Mouse (Mus musculus) CH12.LX (cell line): ENCODE data around the gene Scamp5. TPM values are rescaled to one million over a fixed set of nuclear protein-coding genes. Genes with fewer than 3 reads are reported as not detected.

Experiments used
- DNase-seq: peaks from one replicate; pipeline ENCODE4 v3.0.0-alpha.2; 2013; ENCODE audit errors: extremely low read depth
- H3K27ac ChIP-seq: 2 replicates; pipeline ENCODE4 v1.5.1; 2012; ENCODE audit warnings: low read depth, mild to moderate bottlenecking, control low read depth, moderate library complexity; ENCODE audit not compliant: insufficient read depth
- H3K27me3 ChIP-seq: replicated peaks from 2 replicates; pipeline ENCODE3; 2012; ENCODE audit warnings: inconsistent platforms
- H3K36me3 ChIP-seq, 2 experiments: replicated peaks in 1 of 2; 2 replicates each; pipeline versions ENCODE3 to v1.6.1; 2012; ENCODE audit warnings: inconsistent platforms in 1 of 2, low read length in 1 of 2, mild to moderate bottlenecking in 1 of 2, mixed read lengths in 1 of 2, moderate library complexity in 1 of 2; ENCODE audit not compliant: control insufficient read depth in 1 of 2, insufficient read depth in 1 of 2
- H3K4me1 ChIP-seq, 2 experiments: 2 replicates each; pipeline ENCODE4 v1.6.1; 2012; ENCODE audit warnings: inconsistent platforms in 1 of 2, moderate library complexity in 1 of 2; ENCODE audit not compliant: insufficient read depth in 2 of 2, control insufficient read depth in 1 of 2
- H3K4me2 ChIP-seq: 2 replicates; pipeline ENCODE4 v1.6.1; 2012; ENCODE audit warnings: low read depth, mild to moderate bottlenecking, control low read depth; ENCODE audit not compliant: poor library complexity, insufficient read depth, severe bottlenecking
- H3K4me3 ChIP-seq, 3 experiments: fragments of 150-350 bp in 1 of 3; sonication (generic) in 1 of 3; replicated peaks in 1 of 3; 2 replicates each; pipeline versions ENCODE3 to v1.5.1; 2011 to 2012; ENCODE audit warnings: low read depth in 2 of 3, low read length in 2 of 3, mild to moderate bottlenecking in 2 of 3, moderate library complexity in 2 of 3, control low read depth in 1 of 3, improper control_type of control experiment in 1 of 3, inconsistent platforms in 1 of 3, mixed read lengths in 1 of 3; ENCODE audit not compliant: poor library complexity in 1 of 3
- H3K79me2 ChIP-seq: replicated peaks from 2 replicates; pipeline ENCODE4 v1.6.1; 2012; ENCODE audit warnings: mild to moderate bottlenecking, moderate library complexity; ENCODE audit not compliant: control insufficient read depth, poor library complexity, insufficient read depth, severe bottlenecking; ENCODE audit errors: extremely low read depth
- H3K9ac ChIP-seq: 2 replicates; pipeline ENCODE4 v1.6.1; 2012; ENCODE audit warnings: low read depth, mild to moderate bottlenecking, control low read depth, moderate library complexity; ENCODE audit not compliant: insufficient read depth
- H3K9me3 ChIP-seq: replicated peaks from 2 replicates; pipeline ENCODE3; 2012; ENCODE audit warnings: low read length, inconsistent platforms, mixed read lengths
- BHLHE40 ChIP-seq: IDR thresholded peaks from 2 replicates; pipeline ENCODE4 v1.6.1; 2011; ENCODE audit warnings: mild to moderate bottlenecking, low read depth, low read length, improper control_type of control experiment
- CTCF ChIP-seq, 2 experiments: IDR thresholded peaks in 1 of 2; conservative IDR thresholded peaks in 1 of 2; 2 replicates each; pipeline ENCODE4 v1.5.1; 2011 to 2012; ENCODE audit warnings: low read depth in 2 of 2, low read length in 2 of 2, improper control_type of control experiment in 1 of 2, inconsistent platforms in 1 of 2, mild to moderate bottlenecking in 1 of 2, moderate library complexity in 1 of 2
- EP300 ChIP-seq: IDR thresholded peaks from 2 replicates; pipeline ENCODE4 v1.6.1; 2011; ENCODE audit warnings: low read length, improper control_type of control experiment
- ETS1 ChIP-seq: conservative IDR thresholded peaks from 2 replicates; pipeline ENCODE4 v1.6.1; 2012; ENCODE audit warnings: low read depth, mild to moderate bottlenecking, inconsistent platforms, low read length, improper control_type of control experiment, moderate library complexity
- HCFC1 ChIP-seq: IDR thresholded peaks from 2 replicates; pipeline ENCODE4 v1.6.1; 2012; ENCODE audit warnings: low read depth, mild to moderate bottlenecking, inconsistent platforms, low read length, improper control_type of control experiment
- IRF4 ChIP-seq: IDR thresholded peaks from 2 replicates; pipeline ENCODE4 v1.6.1; 2014; ENCODE audit warnings: low read depth, mild to moderate bottlenecking, inconsistent platforms, low read length, improper control_type of control experiment
- JUN ChIP-seq: IDR thresholded peaks from 2 replicates; pipeline ENCODE4 v1.6.1; 2011; ENCODE audit warnings: low read depth, mild to moderate bottlenecking, low read length, improper control_type of control experiment, moderate library complexity; ENCODE audit not compliant: insufficient read depth
- MAFK ChIP-seq: IDR thresholded peaks from 2 replicates; pipeline ENCODE4 v1.6.1; 2011; ENCODE audit warnings: low read length, improper control_type of control experiment; ENCODE audit not compliant: insufficient replicate concordance
- MXI1 ChIP-seq: IDR thresholded peaks from 2 replicates; pipeline ENCODE4 v1.6.1; 2011; ENCODE audit warnings: mild to moderate bottlenecking, low read depth, low read length, improper control_type of control experiment
- MYC ChIP-seq: IDR thresholded peaks from 2 replicates; pipeline ENCODE4 v1.6.1; 2011; ENCODE audit warnings: low read depth, mild to moderate bottlenecking, improper control_type of control experiment, low read length
- NRF1 ChIP-seq: IDR thresholded peaks from 2 replicates; pipeline ENCODE4 v1.6.1; 2014; ENCODE audit warnings: low read depth, mild to moderate bottlenecking, inconsistent platforms, low read length, improper control_type of control experiment, moderate library complexity
- PAX5 ChIP-seq: IDR thresholded peaks from 2 replicates; pipeline ENCODE4 v1.6.1; 2012; ENCODE audit warnings: low read length, inconsistent platforms, mixed read lengths
- POLR2A ChIP-seq: IDR thresholded peaks from 2 replicates; pipeline ENCODE4 v1.6.1; 2011; ENCODE audit warnings: low read depth, mild to moderate bottlenecking, improper control_type of control experiment, low read length
- POLR2AphosphoS2 ChIP-seq: IDR thresholded peaks from 2 replicates; pipeline ENCODE4 v1.6.1; 2011; ENCODE audit warnings: low read depth, low read length, improper control_type of control experiment
- RAD21 ChIP-seq: IDR thresholded peaks from 2 replicates; pipeline ENCODE4 v1.6.1; 2011; ENCODE audit warnings: low read depth, mild to moderate bottlenecking, low read length, improper control_type of control experiment, moderate library complexity
- RCOR1 ChIP-seq: conservative IDR thresholded peaks from 2 replicates; pipeline ENCODE4 v1.6.1; 2012; ENCODE audit warnings: low read depth, mild to moderate bottlenecking, inconsistent platforms, low read length, improper control_type of control experiment
- SIN3A ChIP-seq: IDR thresholded peaks from 2 replicates; pipeline ENCODE4 v1.6.1; 2012; ENCODE audit warnings: low read length, improper control_type of control experiment, inconsistent platforms
- SMC3 ChIP-seq: IDR thresholded peaks from 2 replicates; pipeline ENCODE4 v1.6.1; 2011; ENCODE audit warnings: low read depth, low read length, improper control_type of control experiment
- UBTF ChIP-seq: IDR thresholded peaks from 2 replicates; pipeline ENCODE4 v1.6.1; 2012; ENCODE audit warnings: low read depth, mild to moderate bottlenecking, inconsistent platforms, low read length, improper control_type of control experiment, moderate library complexity
- USF1 ChIP-seq: IDR thresholded peaks from 2 replicates; pipeline ENCODE4 v1.6.1; 2014; ENCODE audit warnings: low read depth, mild to moderate bottlenecking, inconsistent platforms, low read length, improper control_type of control experiment
- USF2 ChIP-seq: conservative IDR thresholded peaks from 2 replicates; pipeline ENCODE4 v1.6.1; 2011; ENCODE audit warnings: low read depth, low read length, improper control_type of control experiment
- ZC3H11A ChIP-seq: IDR thresholded peaks from 2 replicates; pipeline ENCODE4 v1.6.1; 2012; ENCODE audit warnings: low read depth, mild to moderate bottlenecking, inconsistent platforms, low read length, improper control_type of control experiment
- ZKSCAN1 ChIP-seq: IDR thresholded peaks from 2 replicates; pipeline ENCODE4 v1.6.1; 2012; ENCODE audit warnings: low read depth, inconsistent platforms, low read length, improper control_type of control experiment, borderline replicate concordance
- ZMIZ1 ChIP-seq: IDR thresholded peaks from 2 replicates; pipeline ENCODE4 v1.6.1; 2012; ENCODE audit warnings: low read depth, mild to moderate bottlenecking, inconsistent platforms, low read length, improper control_type of control experiment
- dilution Hi-C: fragments of 300-500 bp; cut with MboI; formaldehyde crosslinking; loops from 2 replicates; pipeline ENCODE4 v1.14.3; 2020; ENCODE audit warnings: low sequenced_read_pairs; ENCODE audit not compliant: extremely low pct_unique_long_range_greater_than_20kb, extremely low pct_ligation_motif_present
- in situ Hi-C: fragments of 300-500 bp; cut with MboI; formaldehyde crosslinking; loops from 3 replicates; pipeline ENCODE4 v1.14.3; 2019; ENCODE audit warnings: low sequenced_read_pairs, low pct_ligation_motif_present, low pct_unique_long_range_greater_than_20kb, mixed read lengths
- polyA plus RNA-seq: library from polyadenylated mRNA; unstranded; fragments of >175 nt; gene quantifications from 2 replicates; pipeline ENCODE4 v1.2.1, GENCODE M21; 2012; ENCODE audit warnings: low read depth; ENCODE audit not compliant: insufficient read length
- total RNA-seq, 2 experiments: library from RNA; depleted of rRNA; stranded (reverse); fragments of 300-350 nt in 1 of 2; fragments of >200 nt in 1 of 2; gene quantifications; 2 replicates each; pipeline ENCODE4 v1.2.3; 2012 to 2014

Gene Scamp5
- total and polyA plus RNA-seq, 3 experiments: 0.34 to 2.1 (median 0.99) TPM

DNA sequence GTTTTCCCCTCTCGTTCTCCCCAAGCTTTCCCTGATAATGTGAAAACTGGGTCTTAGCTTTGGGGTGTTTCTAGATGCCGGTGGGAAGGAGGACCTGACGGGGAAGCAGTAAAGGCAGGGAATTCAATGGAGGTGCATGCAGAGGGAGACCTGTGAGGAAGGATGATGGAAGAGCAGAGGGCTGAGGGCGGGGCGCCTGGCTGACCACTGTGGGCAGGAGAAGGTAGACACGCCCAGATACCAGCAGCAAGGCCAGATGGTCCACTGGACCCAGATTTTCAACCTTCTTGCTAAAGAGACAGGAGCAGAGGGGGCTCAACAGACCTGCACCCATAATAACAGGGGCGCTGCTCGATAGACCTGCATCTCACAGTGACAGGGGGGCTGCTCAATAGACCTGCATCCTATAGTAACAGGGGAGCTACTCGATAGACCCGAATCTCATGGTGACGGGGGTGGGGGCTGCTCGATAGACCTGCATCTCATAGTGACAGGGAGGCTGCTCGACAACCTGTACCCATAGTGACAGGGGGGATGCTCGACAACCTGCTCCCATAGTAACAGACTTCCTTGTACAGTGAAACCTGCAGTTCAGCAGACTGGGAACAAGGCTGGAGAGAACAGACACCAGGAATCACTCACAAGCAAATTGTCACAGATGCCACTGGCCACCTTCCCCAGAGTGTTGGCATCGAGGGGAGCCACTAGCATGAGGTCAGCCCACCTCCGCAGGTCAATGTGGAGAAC, 48.2 kb downstream of the Scamp5 start:
- Histone ChIP-seq H3K27ac (peak overlapping the region; percentile 100), H3K27me3 (no peaks in the 10 kb centered on the region), H3K4me1 (peaks cover 21 to 60% of the 10 kb centered on the region in 2 experiments), H3K4me3 (peak overlapping the region; percentile 44 to 73 (median 56)), H3K79me2 (no peaks in the 10 kb centered on the region; the same call in 1 of the 2 replicates), H3K9ac (peak overlapping the region; percentile 91; the same call in 1 of the 2 replicates), H3K4me2 (peak overlapping the region; percentile 88), H3K36me3 (peaks cover 34 to 73% of the 10 kb centered on the region in 2 experiments), H3K9me3 (no peaks in the 10 kb centered on the region)
- TF ChIP-seq ZC3H11A (no peak), POLR2AphosphoS2 (no peak), IRF4 (no peak), HCFC1 (no peak), SMC3 (no peak), SIN3A (no peak), BHLHE40 (no peak), CTCF (conservative IDR thresholded peaks at IDR 0.05 in 1 of 2, IDR thresholded peaks at IDR 0.05 in 1 of 2; ENCODE audit: low read depth in 2 of 2, low read length in 2 of 2) (no peak), POLR2A (no peak), MAFK (no peak), PAX5 (no peak), USF2 (no peak), EP300 (no peak), ETS1 (no peak), MXI1 (no peak), JUN (no peak), MYC (no peak), RCOR1 (no peak)
- in situ Hi-C loops: no loop called here
- dilution Hi-C loops: no loop called here
- DNase-seq: no peak

DNA sequence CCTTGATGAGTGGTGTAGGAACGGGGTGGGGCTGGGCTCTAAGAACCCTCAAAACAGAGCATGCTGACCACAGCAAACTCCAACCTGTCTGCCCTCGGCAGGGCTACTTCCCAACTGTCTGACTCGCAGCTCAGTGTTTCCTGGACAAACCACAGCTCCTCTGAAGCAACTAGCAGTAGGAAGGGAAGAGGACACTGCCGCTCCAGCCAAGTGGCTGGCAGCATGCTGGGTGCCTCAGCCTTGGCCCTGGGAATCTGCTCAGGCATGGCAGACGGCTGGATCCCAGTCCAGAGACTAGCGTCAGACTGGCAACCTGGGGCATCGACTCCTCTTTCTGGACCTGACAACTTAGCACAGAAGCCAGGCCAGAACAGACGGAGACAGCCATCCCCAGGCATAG, 50.5 kb downstream of the Scamp5 start:
- H3K27ac ChIP-seq: no peak overlapping the region
- TF ChIP-seq USF2 (no peak), ZKSCAN1 (no peak), MXI1 (no peak), USF1 (no peak), ZMIZ1 (no peak), CTCF (conservative IDR thresholded peaks at IDR 0.05 in 1 of 2, IDR thresholded peaks at IDR 0.05 in 1 of 2; ENCODE audit: low read depth in 2 of 2, low read length in 2 of 2) (no peak), POLR2AphosphoS2 (no peak), UBTF (no peak), JUN (no peak), RAD21 (no peak), NRF1 (no peak), RCOR1 (no peak), SIN3A (no peak), SMC3 (no peak), MAFK (no peak), BHLHE40 (no peak)
- TF ChIP-seq, all 38 proteins: peak for 0
- Histone ChIP-seq H3K79me2 (no peaks in the 10 kb centered on the region; the same call in 1 of the 2 replicates), H3K4me2 (no peak overlapping the region), H3K27me3 (no peaks in the 10 kb centered on the region), H3K4me3 (no peak overlapping the region), H3K36me3 (peaks cover 48 to 73% of the 10 kb centered on the region in 2 experiments), H3K4me1 (peaks cover 20 to 37% of the 10 kb centered on the region in 2 experiments), H3K9me3 (no peaks in the 10 kb centered on the region), H3K9ac (no peak overlapping the region)
- no peak for DNase-seq
- dilution Hi-C loops (no loop called here), in situ Hi-C loops (no loop called here)
